Mouse (Mus musculus): ENCODE measurements around the gene Ccdc102a. TPM values are rescaled to one million over a fixed set of nuclear protein-coding genes. Genes with fewer than 3 reads are reported as not detected.

Gene Ccdc102a
- polyA plus RNA-seq, 1 experiment from 2014 or later: 38.0 TPM

DNA sequence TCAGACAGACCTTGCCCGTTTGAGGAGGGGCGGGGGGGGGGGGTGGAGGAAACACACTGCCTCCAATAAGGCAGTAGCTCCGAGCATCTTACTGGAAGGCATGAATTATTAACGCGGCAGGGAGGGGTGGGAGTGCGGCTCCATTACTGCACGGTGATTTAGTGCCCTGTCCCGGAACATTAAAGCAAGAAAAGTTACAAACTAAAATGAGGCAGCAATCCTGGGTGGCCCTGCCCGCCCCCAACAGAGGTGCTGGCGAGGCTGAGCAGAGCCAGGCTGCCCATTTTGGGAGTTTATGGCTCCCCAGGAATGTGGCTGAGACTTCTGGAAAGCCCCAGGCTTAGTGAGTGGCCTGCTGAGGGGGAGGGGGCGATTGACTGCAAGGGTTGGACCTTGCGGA is 14.2 kb downstream of the Ccdc102a start:
- peaks cover 13% of the 10 kb centered on the region for H3K36me3 ChIP-seq (ENCODE audit: control insufficient read depth, insufficient read depth, low read length)
- peak; percentile 85 for DNase-seq (ENCODE audit: low spot score)
- no peak overlapping the region for H3K4me2 ChIP-seq (ENCODE audit: low read depth, severe bottlenecking)
- WGBS: 7% methylated on average over 12 of the region's 12 CpGs
- H3K27me3 ChIP-seq (ENCODE audit: control insufficient read depth, insufficient read depth, low read length): no peaks in the 10 kb centered on the region
- ATAC-seq (ENCODE audit: insufficient number of reproducible peaks, low FRiP score, low TSS enrichment, low read depth): peak; percentile 67
- no peak overlapping the region for H3K9ac ChIP-seq (ENCODE audit: low read length)
- H3K4me1 ChIP-seq (ENCODE audit: control insufficient read depth, insufficient read depth, low read length): peaks cover 39% of the 10 kb centered on the region
- no peaks in the 10 kb centered on the region for H3K9me3 ChIP-seq (ENCODE audit: control insufficient read depth, low read length)
- no peak overlapping the region for H3K4me3 ChIP-seq (ENCODE audit: low read depth, low read length)
- peak overlapping the region; percentile 59; the same call in 1 of the 2 replicates for H3K27ac ChIP-seq (replicated peaks; ENCODE audit: low read depth, low read length)

DNA sequence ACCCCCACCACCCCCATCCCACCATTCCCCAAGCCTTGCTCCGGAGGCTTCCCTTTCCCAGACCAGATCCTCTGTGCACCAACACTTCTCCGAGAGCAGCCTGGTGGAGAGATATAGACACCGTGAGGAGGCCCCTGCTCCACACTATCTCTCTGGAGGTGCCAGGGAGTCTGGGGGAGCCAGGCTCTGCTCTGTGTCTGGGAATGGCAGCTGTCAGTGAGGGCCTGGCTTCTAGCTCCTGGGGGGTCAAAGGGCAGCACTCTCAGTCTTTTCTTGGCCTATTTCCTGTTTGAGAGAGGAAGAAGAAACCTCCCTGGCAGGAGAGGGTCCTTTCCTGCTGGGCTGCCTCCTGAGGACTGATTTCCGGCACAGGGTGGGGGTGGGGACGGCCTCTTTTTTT is 16.9 kb downstream of the Ccdc102a start:
- H3K9ac ChIP-seq (ENCODE audit: low read length): no peak overlapping the region
- no peaks in the 10 kb centered on the region for H3K9me3 ChIP-seq (ENCODE audit: control insufficient read depth, low read length)
- no peak overlapping the region for H3K4me3 ChIP-seq (ENCODE audit: low read depth, low read length)
- H3K27ac ChIP-seq (replicated peaks; ENCODE audit: low read depth, low read length): peak overlapping the region; percentile 18; the same call in 1 of the 2 replicates
- no peak for ATAC-seq (ENCODE audit: insufficient number of reproducible peaks, low FRiP score, low TSS enrichment, low read depth)
- peaks cover 6% of the 10 kb centered on the region for H3K36me3 ChIP-seq (ENCODE audit: control insufficient read depth, insufficient read depth, low read length)
- H3K4me2 ChIP-seq (ENCODE audit: low read depth, severe bottlenecking): peak overlapping the region; percentile 14; the same call in 1 of the 2 replicates
- WGBS: 7% methylated on average over 5 of the region's 5 CpGs
- no peaks in the 10 kb centered on the region for H3K27me3 ChIP-seq (ENCODE audit: control insufficient read depth, insufficient read depth, low read length)
- peak; percentile 30 for DNase-seq (ENCODE audit: low spot score)
- H3K4me1 ChIP-seq (ENCODE audit: control insufficient read depth, insufficient read depth, low read length): peaks cover 34% of the 10 kb centered on the region

DNA sequence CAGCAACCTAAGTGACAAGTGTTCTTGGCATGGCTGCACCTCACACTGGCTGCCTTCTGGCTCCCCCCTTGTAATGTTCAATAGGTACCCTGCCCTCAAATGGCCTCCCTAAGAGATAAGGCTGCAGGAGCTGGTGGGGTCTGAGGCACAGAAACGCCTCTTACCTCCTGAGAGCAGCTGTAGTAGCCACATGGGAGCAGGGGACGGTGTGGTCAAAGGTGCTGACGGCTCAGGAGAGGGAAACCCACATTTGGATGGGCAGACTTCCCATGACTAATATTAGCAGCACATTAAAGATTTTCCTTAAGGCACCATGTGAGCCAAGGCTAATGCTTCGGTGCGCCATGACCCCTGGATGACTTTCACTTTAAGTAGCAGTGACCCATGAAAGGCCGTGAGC is 17.3 kb downstream of the Ccdc102a start:
- Histone ChIP-seq H3K9ac (ENCODE audit: low read length) (no peak overlapping the region), H3K4me1 (ENCODE audit: control insufficient read depth, insufficient read depth, low read length) (peaks cover 34% of the 10 kb centered on the region), H3K9me3 (ENCODE audit: control insufficient read depth, low read length) (no peaks in the 10 kb centered on the region), H3K36me3 (ENCODE audit: control insufficient read depth, insufficient read depth, low read length) (peaks cover 5% of the 10 kb centered on the region; the same call in 1 of the 2 replicates), H3K27ac (replicated peaks; ENCODE audit: low read depth, low read length) (peak overlapping the region; percentile 18; the same call in 1 of the 2 replicates), H3K27me3 (ENCODE audit: control insufficient read depth, insufficient read depth, low read length) (no peaks in the 10 kb centered on the region), H3K4me2 (ENCODE audit: low read depth, severe bottlenecking) (peak overlapping the region; percentile 14; the same call in 1 of the 2 replicates), H3K4me3 (ENCODE audit: low read depth, low read length) (no peak overlapping the region)
- 11% methylated on average over 6 of the region's 6 CpGs for WGBS
- ATAC-seq (ENCODE audit: insufficient number of reproducible peaks, low FRiP score, low TSS enrichment, low read depth) (no peak), DNase-seq (ENCODE audit: low spot score) (no peak)

DNA sequence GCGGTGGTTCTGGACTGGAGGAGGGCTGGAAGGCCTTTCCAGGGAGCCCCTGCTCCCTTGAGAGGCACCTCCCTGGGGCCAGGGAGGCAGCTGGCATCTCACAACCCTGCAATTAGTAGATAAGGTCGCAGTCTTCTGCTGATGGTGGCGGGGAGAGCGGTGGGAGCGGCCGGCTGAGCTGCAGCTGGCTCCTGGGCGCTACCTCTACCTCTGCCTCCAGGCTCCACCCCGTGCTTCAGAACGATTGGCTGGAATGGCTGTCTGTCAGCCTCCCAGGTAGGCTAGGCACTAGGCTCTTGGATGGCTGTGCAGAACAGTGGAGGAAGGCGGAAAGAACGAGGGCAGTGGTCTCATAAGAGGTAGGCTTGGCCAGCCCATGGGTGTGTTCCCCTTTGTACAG is 18.6 kb downstream of the Ccdc102a start:
- no peak overlapping the region for H3K27ac ChIP-seq (replicated peaks; ENCODE audit: low read depth, low read length)
- no peaks in the 10 kb centered on the region for H3K27me3 ChIP-seq (ENCODE audit: control insufficient read depth, insufficient read depth, low read length)
- peaks cover 32% of the 10 kb centered on the region for H3K4me1 ChIP-seq (ENCODE audit: control insufficient read depth, insufficient read depth, low read length)
- peak; percentile 69 for DNase-seq (ENCODE audit: low spot score)
- H3K4me3 ChIP-seq (ENCODE audit: low read depth, low read length): no peak overlapping the region
- 19% methylated on average over 11 of the region's 11 CpGs for WGBS
- H3K36me3 ChIP-seq (ENCODE audit: control insufficient read depth, insufficient read depth, low read length): peaks cover 3% of the 10 kb centered on the region; the same call in 1 of the 2 replicates
- ATAC-seq (ENCODE audit: insufficient number of reproducible peaks, low FRiP score, low TSS enrichment, low read depth): no peak
- H3K4me2 ChIP-seq (ENCODE audit: low read depth, severe bottlenecking): 0 out of 2 replicates have a peak overlapping the region, but pooled peaks have one; percentile 8
- H3K9ac ChIP-seq (ENCODE audit: low read length): peak overlapping the region; percentile 22; the same call in 1 of the 2 replicates
- H3K9me3 ChIP-seq (ENCODE audit: control insufficient read depth, low read length): no peaks in the 10 kb centered on the region

DNA sequence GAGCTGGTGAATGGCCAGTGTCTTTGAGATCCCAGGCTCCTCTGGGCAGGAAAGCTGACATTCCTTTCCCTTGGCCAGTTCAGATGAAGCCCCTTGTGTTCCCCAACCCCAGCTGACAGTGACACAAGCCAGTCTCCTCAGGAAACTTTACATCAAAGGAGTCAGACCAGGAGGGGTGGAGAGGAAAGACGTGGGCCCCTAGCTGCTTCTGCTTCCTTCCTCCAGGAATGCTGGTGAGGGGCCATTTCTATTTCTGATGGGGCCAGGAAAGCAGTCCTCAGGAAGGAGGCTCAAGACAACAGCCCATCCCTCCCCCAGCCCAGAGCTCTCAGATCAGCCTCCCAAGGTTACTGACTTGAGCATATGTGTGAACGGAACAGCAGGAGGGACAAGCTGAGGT is 25.0 kb downstream of the Ccdc102a start:
- no peak overlapping the region for H3K4me2 ChIP-seq (ENCODE audit: low read depth, severe bottlenecking)
- DNase-seq (ENCODE audit: low spot score) (no peak), ATAC-seq (ENCODE audit: insufficient number of reproducible peaks, low FRiP score, low TSS enrichment, low read depth) (no peak)
- WGBS: 20% methylated on average over 2 of the region's 2 CpGs
- H3K9ac ChIP-seq (ENCODE audit: low read length): no peak overlapping the region
- H3K9me3 ChIP-seq (ENCODE audit: control insufficient read depth, low read length): no peaks in the 10 kb centered on the region
- no peaks in the 10 kb centered on the region for H3K36me3 ChIP-seq (ENCODE audit: control insufficient read depth, insufficient read depth, low read length)
- H3K27me3 ChIP-seq (ENCODE audit: control insufficient read depth, insufficient read depth, low read length): no peaks in the 10 kb centered on the region
- H3K4me1 ChIP-seq (ENCODE audit: control insufficient read depth, insufficient read depth, low read length): no peaks in the 10 kb centered on the region
- H3K4me3 ChIP-seq (ENCODE audit: low read depth, low read length): 0 out of 2 replicates have a peak overlapping the region, but pooled peaks have one; percentile 1
- no peak overlapping the region for H3K27ac ChIP-seq (replicated peaks; ENCODE audit: low read depth, low read length)

DNA sequence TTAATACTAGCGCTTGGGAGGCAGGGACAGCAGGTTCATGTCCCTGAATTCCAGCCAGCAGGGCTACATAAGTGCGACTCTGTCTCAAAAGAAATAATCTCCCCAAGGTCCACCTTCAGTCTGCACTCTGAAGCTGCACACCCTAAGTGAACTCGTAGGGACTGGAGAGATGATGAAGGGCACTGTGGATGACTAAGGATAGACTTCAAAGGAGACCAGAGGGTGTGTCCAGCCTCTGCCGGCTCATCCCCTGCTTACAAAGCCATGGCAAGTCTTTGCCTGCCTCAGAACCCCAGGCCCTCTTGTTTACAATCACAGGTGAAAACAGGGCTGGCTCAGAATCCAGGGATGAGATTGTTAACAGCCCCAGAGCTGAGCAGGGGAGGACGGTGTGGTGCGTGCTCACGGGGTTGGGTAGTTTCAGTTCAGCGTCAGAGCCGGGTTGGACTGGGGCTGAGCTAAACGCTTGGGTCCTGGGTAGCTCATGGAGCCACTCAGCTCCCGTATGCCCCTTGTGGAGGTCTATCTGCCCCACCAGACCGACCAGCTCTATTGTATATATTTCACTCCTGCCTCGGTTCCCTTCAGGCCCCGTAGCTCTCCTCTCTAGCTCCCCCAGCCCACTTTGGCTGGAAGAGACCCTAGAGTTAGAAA is 29.4 kb downstream of the Ccdc102a start:
- Histone ChIP-seq H3K4me1 (ENCODE audit: control insufficient read depth, insufficient read depth, low read length) (no peaks in the 10 kb centered on the region), H3K27me3 (ENCODE audit: control insufficient read depth, insufficient read depth, low read length) (no peaks in the 10 kb centered on the region), H3K36me3 (ENCODE audit: control insufficient read depth, insufficient read depth, low read length) (no peaks in the 10 kb centered on the region), H3K27ac (replicated peaks; ENCODE audit: low read depth, low read length) (no peak overlapping the region), H3K4me2 (ENCODE audit: low read depth, severe bottlenecking) (no peak overlapping the region), H3K4me3 (ENCODE audit: low read depth, low read length) (no peak overlapping the region), H3K9ac (ENCODE audit: low read length) (no peak overlapping the region), H3K9me3 (ENCODE audit: control insufficient read depth, low read length) (no peaks in the 10 kb centered on the region)
- ATAC-seq (ENCODE audit: insufficient number of reproducible peaks, low FRiP score, low TSS enrichment, low read depth): no peak
- DNase-seq (ENCODE audit: low spot score): no peak
- 25% methylated on average over 14 of the region's 14 CpGs for WGBS

DNA sequence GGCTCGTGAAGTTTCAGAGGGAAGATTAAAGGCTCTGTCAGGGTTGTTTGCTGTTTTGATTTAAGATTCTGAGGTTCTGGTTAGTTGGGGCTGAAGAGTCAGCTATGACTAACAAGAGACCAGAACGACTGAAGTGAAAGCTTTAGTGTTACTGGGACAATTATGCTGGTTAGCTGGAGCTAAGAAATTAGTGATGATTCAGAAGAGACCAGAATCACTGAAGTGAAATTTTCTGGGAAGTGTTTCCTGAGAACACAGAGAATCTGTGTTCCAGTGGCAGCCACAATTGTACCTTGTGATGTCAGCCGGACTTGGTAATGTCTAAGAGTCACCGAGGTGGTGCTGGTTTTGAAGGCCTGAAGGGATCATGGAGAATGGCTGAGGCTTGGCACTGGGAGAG is 37.2 kb downstream of the Ccdc102a start:
- 60% methylated on average over 4 of the region's 4 CpGs for WGBS

DNA sequence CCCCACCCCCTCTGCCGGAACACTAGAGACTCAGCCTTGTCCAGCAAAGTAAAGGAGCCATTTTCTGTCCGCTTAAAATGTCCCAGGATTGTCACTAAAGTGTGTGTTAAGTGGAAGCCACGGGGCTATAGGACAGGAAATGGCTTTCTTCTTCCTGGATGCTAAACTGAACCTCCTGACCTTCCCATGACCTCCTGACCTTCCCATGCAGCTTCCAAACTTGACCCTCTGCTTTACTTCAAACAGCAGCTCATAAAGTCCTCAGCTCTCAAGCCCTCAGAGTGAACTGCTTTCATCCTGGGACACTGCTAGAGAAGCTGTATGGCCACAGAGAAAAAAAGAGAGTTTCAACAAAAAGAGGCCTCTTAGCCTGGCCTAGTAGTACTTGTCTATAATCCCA is 41.1 kb downstream of the Ccdc102a start:
- Histone ChIP-seq H3K4me1 (ENCODE audit: control insufficient read depth, insufficient read depth, low read length) (peaks cover 24% of the 10 kb centered on the region), H3K4me3 (ENCODE audit: low read depth, low read length) (no peak overlapping the region), H3K9me3 (ENCODE audit: control insufficient read depth, low read length) (no peaks in the 10 kb centered on the region), H3K27ac (replicated peaks; ENCODE audit: low read depth, low read length) (no peak overlapping the region), H3K9ac (ENCODE audit: low read length) (no peak overlapping the region), H3K4me2 (ENCODE audit: low read depth, severe bottlenecking) (no peak overlapping the region), H3K27me3 (ENCODE audit: control insufficient read depth, insufficient read depth, low read length) (0 out of 2 replicates have a peak, but pooled peaks cover 2% of the 10 kb centered on the region), H3K36me3 (ENCODE audit: control insufficient read depth, insufficient read depth, low read length) (no peaks in the 10 kb centered on the region)
- 12% methylated on average over 3 of the region's 3 CpGs for WGBS
- ATAC-seq (ENCODE audit: insufficient number of reproducible peaks, low FRiP score, low TSS enrichment, low read depth): no peak
- DNase-seq (ENCODE audit: low spot score): no peak

More for the DNA sequence above, 37.2 kb downstream of the Ccdc102a start:
- Histone ChIP-seq H3K4me2 (ENCODE audit: low read depth, severe bottlenecking) (no peak overlapping the region), H3K9me3 (ENCODE audit: control insufficient read depth, low read length) (no peaks in the 10 kb centered on the region), H3K27me3 (ENCODE audit: control insufficient read depth, insufficient read depth, low read length) (no peaks in the 10 kb centered on the region), H3K9ac (ENCODE audit: low read length) (no peak overlapping the region), H3K36me3 (ENCODE audit: control insufficient read depth, insufficient read depth, low read length) (no peaks in the 10 kb centered on the region), H3K4me1 (ENCODE audit: control insufficient read depth, insufficient read depth, low read length) (peaks cover 2% of the 10 kb centered on the region; the same call in 1 of the 2 replicates), H3K4me3 (ENCODE audit: low read depth, low read length) (no peak overlapping the region), H3K27ac (replicated peaks; ENCODE audit: low read depth, low read length) (no peak overlapping the region)
- no peak for ATAC-seq (ENCODE audit: insufficient number of reproducible peaks, low FRiP score, low TSS enrichment, low read depth)
- no peak for DNase-seq (ENCODE audit: low spot score)
